Mouse (Mus musculus) neutrophil, adult 5-6 weeks (primary cell): ENCODE measurements around the gene Dguok. TPM values are rescaled to one million over a fixed set of nuclear protein-coding genes. Genes with fewer than 3 reads are reported as not detected.

Source experiments
- ATAC-seq: fragments of 151-379, 151-347 bp; 2 replicates; pipeline ENCODE4 v1.8.0; 2017; ENCODE audit warnings: mild to moderate bottlenecking, moderate TSS enrichment; ENCODE audit not compliant: insufficient number of reproducible peaks, poor library complexity, low FRiP score, severe bottlenecking; ENCODE audit errors: extremely low read depth
- total RNA-seq: library from RNA; stranded (forward); fragments of 200-1000 nt; gene quantifications from 2 replicates; pipeline ENCODE4 v1.2.3, GENCODE M21; 2017

The Dguok gene
- total RNA-seq = 46.1 and 46.7 TPM in 2 replicates

DNA sequence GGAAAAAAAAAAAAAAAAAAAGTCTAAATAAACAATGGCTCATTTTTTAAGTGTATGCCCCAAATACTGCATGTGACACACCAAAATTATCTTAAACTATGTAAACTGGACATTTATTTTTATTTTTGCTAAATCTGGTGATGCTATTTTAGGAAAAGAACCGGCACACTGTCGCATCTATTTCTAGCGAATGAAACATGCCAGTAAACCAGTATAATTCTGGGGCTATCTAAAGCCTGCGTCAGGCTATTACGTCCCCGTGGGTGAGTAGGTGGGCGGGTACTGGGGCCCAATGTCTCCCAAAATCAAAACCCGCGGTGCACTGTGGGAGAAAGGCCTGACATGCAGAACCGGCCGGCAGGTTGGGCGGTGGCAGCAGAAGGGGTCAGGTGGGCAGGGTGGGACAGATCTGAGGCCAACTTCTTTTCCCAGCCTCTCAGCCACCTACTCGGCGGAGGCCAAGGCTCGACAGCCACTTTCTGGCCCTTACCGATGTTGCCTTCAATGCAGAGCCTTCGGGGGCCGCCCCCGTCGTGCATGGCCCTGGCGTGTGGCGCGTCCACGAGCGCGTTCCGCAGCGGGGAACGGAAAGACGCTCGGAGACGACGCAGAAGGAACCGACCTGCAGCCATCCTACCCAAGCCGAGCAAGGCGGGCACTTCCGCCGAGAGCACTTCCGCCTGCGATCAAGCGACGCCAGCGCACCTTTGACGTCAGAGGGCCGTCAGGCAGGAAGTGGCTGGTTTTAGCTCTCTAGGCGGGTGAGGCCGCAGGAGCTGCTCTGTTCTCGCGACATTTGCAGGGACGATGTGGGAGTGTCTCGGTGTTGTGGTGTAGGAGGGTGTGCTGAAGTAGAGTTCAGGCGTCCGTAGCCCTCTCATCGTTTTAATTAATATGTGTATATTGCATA lies at the start of gene Dguok:
Gene Dguok (minus strand): TSS at position 712 of the 910 bp plus-strand sequence.
- ATAC-seq = peak; percentile 96

DNA sequence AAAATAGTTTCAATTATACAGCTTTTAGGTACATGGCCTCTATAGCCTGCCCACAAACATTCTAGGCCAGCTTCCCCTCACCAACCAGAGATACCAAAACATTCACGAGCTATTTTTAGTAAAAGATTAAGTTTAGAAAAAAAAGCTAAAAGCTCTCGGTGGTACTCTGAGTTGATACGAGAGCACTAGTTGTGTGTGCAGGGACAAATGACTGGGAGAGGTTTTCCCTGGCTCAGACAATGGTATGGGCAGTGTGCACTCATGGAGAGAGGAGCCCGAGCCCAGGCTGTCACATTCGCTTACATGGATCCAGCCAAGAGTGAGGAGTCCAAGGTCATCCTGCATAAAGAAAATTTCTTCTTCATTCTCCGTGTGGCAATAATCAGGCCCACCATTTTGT lies 49.2 kb upstream of the Dguok start:
- no peak for ATAC-seq

DNA sequence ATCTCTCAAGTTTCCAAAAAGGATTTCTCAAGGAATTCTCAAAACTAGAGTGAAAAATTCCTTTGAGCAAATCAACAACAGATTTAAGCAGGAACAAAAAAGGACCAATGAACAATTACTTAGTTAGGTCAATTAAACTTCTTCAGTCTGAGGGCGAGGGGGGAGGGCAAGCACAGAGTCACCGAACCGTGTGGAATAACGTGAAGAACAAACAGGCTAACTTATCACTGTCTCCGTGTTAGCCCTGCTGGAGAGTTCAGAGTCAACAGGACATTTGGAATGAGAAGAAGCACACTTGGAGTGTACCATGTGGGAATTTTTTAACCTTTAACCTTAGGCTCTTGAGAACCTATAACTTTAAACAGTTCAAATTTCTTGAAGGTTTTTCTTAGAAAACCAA lies 41.6 kb upstream of the Dguok start:
- no peak for ATAC-seq

DNA sequence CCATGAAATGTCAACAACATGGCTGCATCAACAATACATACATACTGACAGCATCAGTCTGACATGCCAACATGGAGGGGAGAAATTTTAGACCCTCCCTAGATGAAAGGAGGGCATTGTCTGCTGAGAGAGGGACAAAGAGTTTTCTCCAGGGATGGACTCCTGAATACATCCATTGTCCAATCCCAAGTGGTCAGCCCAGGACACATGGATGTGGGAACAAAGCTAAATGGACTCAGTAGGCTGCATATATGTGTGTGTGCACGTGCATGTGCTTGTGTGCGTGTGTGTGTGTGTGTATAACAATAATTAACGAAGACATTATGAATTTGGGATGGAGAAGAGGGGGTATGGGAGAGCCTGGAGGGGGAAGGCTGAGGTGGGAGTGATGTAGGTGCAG lies 39.0 kb upstream of the Dguok start:
- no peak for ATAC-seq

DNA sequence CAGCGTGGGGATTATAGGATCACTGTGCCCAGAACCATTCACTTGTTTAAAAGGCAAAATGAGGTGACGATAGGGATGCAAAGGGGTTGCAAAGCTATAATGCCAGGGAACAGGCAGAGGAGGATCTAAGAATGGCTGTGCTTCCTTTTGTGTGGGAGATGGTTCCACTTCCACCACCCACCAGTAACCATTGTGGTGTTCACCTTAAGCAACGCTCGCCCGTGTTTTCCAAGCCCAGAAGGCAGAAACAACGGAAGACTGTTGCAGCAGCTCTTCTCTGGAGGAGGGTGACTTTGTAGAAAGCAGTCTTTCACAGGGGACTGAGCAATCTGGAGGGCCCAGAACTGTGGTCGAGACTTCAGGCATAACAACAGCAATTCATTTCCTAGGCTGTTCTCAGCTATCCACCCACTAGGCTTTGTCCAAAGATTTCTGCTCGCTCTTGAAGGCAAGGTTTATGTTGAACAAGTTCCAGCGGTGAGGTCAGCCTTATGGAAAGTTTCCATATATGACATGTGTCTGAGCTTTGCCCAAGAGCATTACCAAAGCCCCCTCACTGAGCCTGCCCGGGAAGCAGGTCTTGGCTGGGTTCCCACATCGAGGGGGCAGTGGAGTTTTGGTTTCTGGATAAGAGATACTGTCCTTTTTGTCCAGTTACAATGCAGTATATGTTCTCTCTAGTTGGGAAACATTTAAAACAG lies 35.1 kb upstream of the Dguok start:
- no peak for ATAC-seq

DNA sequence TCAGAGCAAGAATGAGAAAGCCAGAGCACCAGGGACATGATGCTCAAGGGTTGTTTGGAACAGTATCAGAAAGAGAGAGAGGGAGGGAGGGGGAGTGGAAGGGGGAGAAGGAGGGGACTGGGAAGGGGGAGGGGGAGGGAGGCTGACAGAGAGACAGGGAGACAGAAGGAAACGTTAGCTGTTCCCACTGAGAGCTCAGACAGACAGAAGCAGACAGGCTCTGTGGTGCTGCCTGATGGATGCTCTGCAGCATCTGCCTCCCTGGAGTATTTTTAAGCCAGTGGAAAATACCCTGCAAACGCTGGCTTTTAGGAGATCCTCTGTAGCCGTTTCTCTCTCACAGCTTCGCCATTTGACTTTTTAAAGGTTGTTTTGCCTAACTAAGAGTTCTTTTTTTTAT lies 33.2 kb upstream of the Dguok start:
- ATAC-seq = no peak

DNA sequence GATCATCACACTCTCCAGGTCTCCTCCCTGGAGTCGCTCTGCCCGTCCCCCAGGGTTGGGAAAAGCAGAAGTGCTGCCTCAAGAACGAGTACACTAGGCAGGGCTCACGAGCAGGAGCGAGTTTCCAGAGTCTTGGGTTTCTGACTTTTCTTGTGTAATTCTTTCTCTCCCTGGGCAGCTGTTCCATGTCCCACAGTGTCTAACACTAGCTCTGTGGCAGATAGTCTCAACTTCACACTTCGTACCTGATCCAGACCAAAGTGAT lies 30.0 kb upstream of the Dguok start:
- no peak for ATAC-seq

DNA sequence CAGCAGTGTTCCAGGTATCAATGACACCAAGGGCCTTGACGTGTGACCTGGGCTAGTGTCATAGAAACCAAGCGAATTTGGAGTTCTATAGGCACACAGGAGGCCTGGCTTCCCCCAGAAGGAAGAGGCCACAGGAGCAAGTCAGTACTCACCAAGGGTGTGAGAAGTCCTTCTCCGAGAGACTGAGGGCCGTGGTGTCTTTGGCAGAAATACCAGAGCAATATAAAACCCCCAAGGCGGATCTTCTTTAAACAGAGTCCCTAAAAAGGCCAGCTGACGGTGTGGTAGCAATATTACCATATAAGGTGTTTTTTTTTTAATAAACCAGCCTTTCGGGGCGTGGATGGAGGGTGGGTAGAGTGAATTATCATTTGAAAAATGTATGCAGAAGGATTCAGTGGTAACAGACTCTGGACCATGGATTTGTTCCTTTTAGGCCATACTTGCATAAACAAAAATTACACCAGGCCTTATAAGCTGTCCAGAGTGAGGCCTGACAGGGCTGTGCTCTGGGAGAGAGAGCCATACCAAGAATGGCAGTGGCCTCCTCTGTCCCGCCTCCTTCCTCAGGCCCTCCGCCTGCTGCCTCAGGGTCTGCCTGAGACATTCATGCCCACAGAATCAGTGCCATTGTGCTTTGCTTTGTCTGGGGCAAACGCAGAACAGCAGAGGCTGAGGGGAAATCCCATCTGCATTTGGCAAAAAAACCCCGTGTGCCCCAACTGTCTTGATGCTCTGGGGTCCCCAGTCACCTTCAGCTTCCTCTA lies 29.4 kb upstream of the Dguok start, which contains the start of gene Actg2:
Gene Actg2 (minus strand): TSS at position 238 of the 767 bp plus-strand sequence.
- ATAC-seq = no peak

DNA sequence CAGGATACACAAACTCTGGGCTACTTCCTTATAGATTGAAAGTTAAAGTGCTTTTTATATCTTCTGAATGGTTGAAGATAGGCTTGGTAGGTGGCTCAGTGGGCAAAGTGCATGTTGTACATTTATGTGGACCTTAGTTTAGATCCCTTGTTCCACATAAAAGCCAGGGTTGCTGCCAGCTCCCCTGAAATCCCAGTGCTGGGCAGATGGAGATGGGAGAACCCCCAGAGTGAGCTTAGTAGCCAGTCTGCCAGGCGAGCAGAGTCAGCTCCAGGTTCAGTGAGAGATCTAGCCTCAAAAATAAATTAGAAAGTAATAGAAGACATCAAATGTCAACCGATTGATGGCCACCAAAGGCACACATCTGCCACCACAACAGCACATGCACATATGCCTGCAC lies 25.8 kb upstream of the Dguok start:
- ATAC-seq = no peak

DNA sequence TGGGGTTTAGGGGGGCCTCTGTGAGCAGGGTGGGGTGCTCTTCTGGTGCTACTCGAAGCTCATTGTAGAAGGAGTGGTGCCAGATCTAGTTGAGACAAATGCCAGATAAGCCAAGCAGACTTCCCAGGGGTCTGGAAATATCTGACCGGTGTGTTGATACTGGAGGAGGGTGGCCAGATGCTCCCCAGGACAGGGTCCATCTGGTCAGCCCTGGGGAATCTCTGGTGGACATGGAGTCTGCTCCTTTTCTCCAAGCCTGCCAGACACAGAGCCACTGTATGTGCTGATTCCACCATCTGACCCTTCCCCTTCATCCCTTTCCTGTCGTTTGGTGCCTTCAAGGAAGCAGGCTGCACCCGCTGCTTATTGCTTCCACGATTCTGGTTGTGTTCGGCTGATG lies 16.4 kb upstream of the Dguok start:
- ATAC-seq = no peak

DNA sequence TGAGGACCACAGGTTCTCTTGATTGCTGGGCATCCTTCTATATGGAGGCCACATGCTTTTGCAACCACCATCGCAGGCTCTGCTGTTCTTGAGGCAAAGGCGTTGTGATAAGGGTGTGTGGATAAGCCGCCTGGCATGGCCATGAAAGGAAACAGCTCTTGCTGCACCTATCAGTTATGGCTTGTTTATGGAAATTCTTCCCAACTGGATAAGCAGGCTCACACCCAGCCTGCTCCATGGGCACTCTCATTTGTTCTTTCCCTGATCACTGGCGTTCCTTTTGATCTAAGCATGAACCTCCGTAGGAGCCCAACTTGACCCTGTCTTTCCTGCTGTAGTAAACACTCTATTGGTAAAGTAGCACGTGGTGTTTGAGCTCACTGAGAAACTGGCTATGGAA lies 15.0 kb upstream of the Dguok start:
- no peak for ATAC-seq

DNA sequence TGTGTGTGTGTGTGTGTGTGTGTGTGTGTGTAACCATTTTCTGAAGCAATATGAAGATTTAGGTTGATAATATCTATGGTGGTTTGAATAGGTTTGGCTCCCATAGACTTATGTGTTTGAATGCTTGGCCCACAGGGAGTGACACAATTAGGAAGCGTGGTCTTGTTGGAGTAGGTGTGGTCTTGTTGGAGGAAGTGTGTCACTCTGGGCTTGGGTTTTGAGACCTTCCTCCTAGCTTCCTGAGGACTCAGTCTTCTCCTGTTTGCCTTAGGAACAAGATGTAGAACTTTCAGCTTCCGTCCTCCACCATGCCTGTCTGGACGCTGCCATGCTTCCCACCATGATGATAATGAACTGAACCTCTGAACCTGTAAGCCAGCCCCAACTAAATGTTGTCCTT lies 11.9 kb upstream of the Dguok start:
- no peak for ATAC-seq

DNA sequence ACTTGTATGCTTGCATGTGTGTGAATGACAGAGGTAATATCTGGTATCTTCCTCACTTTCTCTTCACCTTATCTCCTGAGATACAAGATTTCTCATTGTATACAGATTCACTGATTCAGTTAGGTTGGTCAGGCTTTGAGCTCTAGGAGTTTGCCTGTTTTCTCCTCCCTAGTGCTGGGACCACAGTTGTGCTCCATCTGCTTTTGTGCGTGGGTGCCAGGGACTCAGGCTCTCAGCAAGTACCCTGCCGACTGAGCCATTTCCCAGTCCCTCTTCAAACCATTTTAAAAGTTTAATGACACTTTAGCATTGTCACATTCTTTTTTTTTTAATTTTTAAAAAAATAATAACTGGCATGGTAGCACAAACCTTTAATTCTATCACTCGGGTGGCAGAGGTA lies 8.4 kb upstream of the Dguok start:
- no peak for ATAC-seq

DNA sequence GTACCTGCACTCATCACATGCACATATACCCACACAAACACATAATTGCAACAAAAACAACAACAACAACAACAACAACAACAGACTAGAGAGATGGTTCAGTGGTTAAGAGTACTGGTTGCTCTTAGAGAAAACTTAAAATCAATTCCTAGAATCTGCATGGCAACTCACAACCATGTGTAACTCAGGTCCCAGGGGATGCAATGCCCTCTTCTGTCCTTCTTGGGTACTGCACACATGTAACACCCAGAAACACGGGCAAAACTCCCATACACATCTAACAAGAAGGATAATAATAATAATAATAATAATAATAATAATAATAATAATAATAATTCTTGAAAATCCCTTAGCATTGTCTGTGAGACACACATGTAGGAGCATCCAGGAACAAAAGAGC lies 5.7 kb upstream of the Dguok start:
- peak; percentile 81 for ATAC-seq

DNA sequence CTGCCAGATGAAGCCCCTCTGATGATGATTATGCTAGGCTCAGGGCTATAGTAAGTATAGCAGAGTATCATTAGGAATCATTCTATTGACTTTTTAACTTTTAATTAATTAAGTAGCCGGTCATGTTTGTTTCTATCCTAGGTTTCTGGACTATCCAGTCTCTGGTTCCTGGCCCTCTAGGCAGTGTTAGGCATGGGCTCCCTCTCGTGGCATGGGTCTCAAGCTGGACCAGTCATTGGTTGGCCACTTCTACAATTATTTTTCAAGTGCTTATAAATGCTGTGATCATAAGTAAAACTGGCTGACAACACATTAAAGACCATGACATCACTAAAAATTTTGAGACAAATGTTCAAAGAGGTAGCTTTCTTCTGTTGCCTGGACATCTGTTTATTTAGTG lies 3.4 kb upstream of the Dguok start:
- no peak for ATAC-seq

DNA sequence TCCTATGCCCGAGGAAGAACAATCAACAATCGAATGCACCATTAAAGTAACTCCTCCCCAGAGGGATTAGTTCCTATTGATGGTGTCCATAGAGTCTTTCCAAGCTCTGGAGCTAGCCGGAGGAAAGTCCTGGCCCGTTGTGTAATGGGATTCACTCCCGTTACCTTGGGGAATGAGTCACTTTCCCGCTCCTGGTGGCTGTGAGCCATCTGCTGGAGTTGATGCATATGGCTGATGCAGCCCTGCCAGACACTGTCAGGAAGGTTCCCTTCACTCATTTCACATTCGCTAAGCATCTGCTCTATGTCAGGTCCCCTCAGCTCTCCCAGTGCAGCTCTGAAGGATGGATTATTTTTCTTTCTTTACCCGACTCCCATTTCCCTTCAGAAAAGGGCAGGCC lies 2.7 kb upstream of the Dguok start:
- no peak for ATAC-seq

DNA sequence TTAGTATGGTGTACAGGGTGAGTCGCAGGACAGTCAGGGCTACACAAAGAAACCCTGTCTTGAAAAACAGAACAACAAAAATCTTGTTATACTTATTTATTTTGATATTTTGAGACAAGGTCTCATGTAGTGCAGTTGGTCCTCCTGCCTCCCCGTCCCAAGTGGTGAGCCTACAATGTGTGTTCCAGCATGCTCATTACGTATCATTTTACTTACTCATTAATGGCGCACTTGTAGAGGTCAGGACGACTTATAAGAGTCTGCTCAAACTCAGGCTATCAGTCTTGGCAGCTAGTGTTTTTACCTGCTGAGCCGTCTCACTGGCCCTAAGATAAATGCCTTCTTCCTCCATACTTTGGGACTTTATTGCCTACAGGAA lies 388 bp upstream of the Dguok start:
- ATAC-seq = no peak

DNA sequence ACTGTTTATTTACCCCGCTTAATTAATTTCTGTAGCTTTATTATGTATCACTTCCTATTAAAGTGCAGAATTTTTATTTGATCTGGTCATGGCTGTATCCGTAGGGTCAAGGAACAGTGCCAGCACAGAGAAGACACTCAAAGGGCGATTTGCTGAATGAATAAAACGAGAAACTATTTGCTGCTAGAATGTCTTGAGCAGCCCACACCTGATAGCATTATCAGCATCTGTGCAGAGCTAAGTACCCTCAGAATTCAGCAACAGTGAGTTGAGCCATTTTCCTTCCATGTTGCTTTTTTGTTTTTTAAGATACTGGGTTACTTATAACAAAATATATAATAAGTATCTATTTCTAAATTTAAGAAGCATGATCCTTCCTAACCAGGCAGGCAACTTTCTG lies 1.2 kb downstream of the Dguok start:
- no peak for ATAC-seq

DNA sequence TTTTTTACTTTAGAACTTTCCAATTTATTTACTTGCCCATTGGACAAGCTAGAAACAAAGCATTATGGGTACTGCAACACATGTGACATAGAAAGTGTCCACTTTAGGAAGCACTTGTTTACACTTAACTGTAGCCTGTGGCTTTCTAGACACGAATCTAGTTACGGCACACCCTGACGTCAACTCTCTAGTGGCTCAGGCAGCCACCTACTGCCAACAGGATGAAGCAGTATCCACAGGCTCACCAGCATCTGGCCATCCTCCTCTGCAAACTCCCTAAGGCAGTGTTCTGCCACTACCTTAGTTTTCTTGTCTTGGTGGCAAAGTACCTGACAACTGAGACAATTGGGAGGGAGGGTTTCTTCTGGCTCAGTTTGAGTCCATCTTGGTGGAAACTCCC lies 3.4 kb downstream of the Dguok start:
- ATAC-seq = no peak

DNA sequence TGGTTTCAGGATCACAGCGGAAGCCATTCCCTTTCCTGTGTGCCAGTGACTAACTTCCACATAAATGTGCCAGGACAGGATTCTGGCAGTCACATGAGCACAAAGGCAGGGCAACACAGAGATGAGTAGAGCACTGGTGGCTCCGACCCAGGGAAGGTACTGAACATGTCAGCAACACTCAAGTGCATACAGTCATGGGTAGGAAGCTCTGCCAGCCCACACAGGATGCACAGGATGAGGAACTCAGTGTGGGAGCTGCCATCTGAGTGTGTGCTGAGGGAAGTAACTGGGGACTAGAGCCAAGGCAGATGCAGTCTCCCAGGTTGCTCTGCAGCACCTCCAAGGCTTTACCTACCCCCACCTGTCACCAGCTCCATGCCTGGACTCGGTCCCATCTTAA lies 4.1 kb downstream of the Dguok start:
- ATAC-seq = no peak
